Mouse (Mus musculus) MEL (cell line): ENCODE measurements around the gene Il17re. TPM values are rescaled to one million over a fixed set of nuclear protein-coding genes. Genes with fewer than 3 reads are reported as not detected.

Experiments used
- DNase-seq: peaks from one replicate; pipeline ENCODE4 v3.0.0; 2011; ENCODE audit warnings: low read depth, low spot score
- H3K27ac ChIP-seq: 2 replicates; pipeline ENCODE4 v1.5.1; 2012; ENCODE audit warnings: low read depth, mild to moderate bottlenecking, control low read depth, low read length, moderate library complexity; ENCODE audit not compliant: control insufficient read depth
- H3K27me3 ChIP-seq, 2 experiments: fragments of 150-350 bp in 1 of 2; sonication (generic) in 1 of 2; 2 replicates each; pipeline ENCODE4 v1.6.1; 2012; ENCODE audit warnings: low read length in 2 of 2, mild to moderate bottlenecking in 2 of 2, improper control_type of control experiment in 1 of 2, moderate library complexity in 1 of 2; ENCODE audit not compliant: insufficient read depth in 2 of 2, control insufficient read depth in 1 of 2
- H3K36me3 ChIP-seq, 2 experiments: 2 replicates each; pipeline ENCODE4 v1.6.1; 2012 to 2014; ENCODE audit warnings: low read length in 2 of 2, improper control_type of control experiment in 1 of 2, inconsistent platforms in 1 of 2, mild to moderate bottlenecking in 1 of 2; ENCODE audit not compliant: insufficient read depth in 2 of 2, control insufficient read depth in 1 of 2
- H3K4me1 ChIP-seq, 2 experiments: fragments of 150-350 bp in 1 of 2; sonication (generic) in 1 of 2; 2 replicates each; pipeline ENCODE4 v1.6.1; 2012; ENCODE audit warnings: low read length in 2 of 2, improper control_type of control experiment in 1 of 2, mild to moderate bottlenecking in 1 of 2; ENCODE audit not compliant: insufficient read depth in 2 of 2, control insufficient read depth in 1 of 2
- H3K4me3 ChIP-seq, 2 experiments: fragments of 150-350 bp in 1 of 2; sonication (generic) in 1 of 2; 2 replicates each; pipeline ENCODE4 v1.5.1; 2012; ENCODE audit warnings: low read depth in 2 of 2, low read length in 2 of 2, mild to moderate bottlenecking in 2 of 2, moderate library complexity in 2 of 2, control low read depth in 1 of 2, improper control_type of control experiment in 1 of 2; ENCODE audit not compliant: control insufficient read depth in 1 of 2, insufficient read depth in 1 of 2
- H3K79me2 ChIP-seq: 2 replicates; pipeline ENCODE4 v1.6.1; 2012; ENCODE audit warnings: mild to moderate bottlenecking, low read length, moderate library complexity; ENCODE audit not compliant: control insufficient read depth, poor library complexity, insufficient read depth
- H3K9ac ChIP-seq: 2 replicates; pipeline ENCODE4 v1.6.1; 2012; ENCODE audit warnings: low read depth, mild to moderate bottlenecking, control low read depth, low read length, moderate library complexity; ENCODE audit not compliant: control insufficient read depth, poor library complexity, severe bottlenecking
- H3K9me3 ChIP-seq: fragments of 150-350 bp; sonication (generic); replicated peaks from 2 replicates; pipeline ENCODE4 v1.6.1; 2012; ENCODE audit warnings: mild to moderate bottlenecking, low read length, improper control_type of control experiment, moderate library complexity; ENCODE audit not compliant: insufficient read depth
- BHLHE40 ChIP-seq: IDR thresholded peaks from 2 replicates; pipeline ENCODE4 v1.6.1; 2012; ENCODE audit warnings: low read depth, mild to moderate bottlenecking, inconsistent platforms, low read length, improper control_type of control experiment, borderline replicate concordance
- E2F4 ChIP-seq: IDR thresholded peaks from 2 replicates; pipeline ENCODE4 v1.6.1; 2011; ENCODE audit warnings: low read depth, low read length, improper control_type of control experiment, borderline replicate concordance
- ELF1 ChIP-seq: IDR thresholded peaks from 2 replicates; pipeline ENCODE4 v1.6.1; 2014; ENCODE audit warnings: low read depth, mild to moderate bottlenecking, inconsistent platforms, low read length, improper control_type of control experiment, moderate library complexity
- ETS1 ChIP-seq: IDR thresholded peaks from 2 replicates; pipeline ENCODE4 v1.6.1; 2012; ENCODE audit warnings: low read depth, mild to moderate bottlenecking, inconsistent platforms, low read length, improper control_type of control experiment, moderate library complexity
- GATA1 ChIP-seq: IDR thresholded peaks from 2 replicates; pipeline ENCODE4 v1.6.1; 2011; ENCODE audit warnings: low read depth, low read length, improper control_type of control experiment
- HCFC1 ChIP-seq: IDR thresholded peaks from 2 replicates; pipeline ENCODE4 v1.6.1; 2012; ENCODE audit warnings: low read depth, mild to moderate bottlenecking, inconsistent platforms, low read length, improper control_type of control experiment, moderate library complexity
- JUND ChIP-seq: IDR thresholded peaks from 2 replicates; pipeline ENCODE4 v1.6.1; 2011; ENCODE audit warnings: low read depth, mild to moderate bottlenecking, improper control_type of control experiment, low read length
- KAT2A ChIP-seq: conservative IDR thresholded peaks from 2 replicates; pipeline ENCODE4 v1.6.1; 2012; ENCODE audit warnings: low read depth, low read length, improper control_type of control experiment, inconsistent platforms
- MAFK ChIP-seq: IDR thresholded peaks from 2 replicates; pipeline ENCODE4 v1.6.1; 2011; ENCODE audit warnings: low read depth, mild to moderate bottlenecking, low read length, improper control_type of control experiment, borderline replicate concordance
- MAX ChIP-seq: IDR thresholded peaks from 2 replicates; pipeline ENCODE4 v1.6.1; 2011; ENCODE audit warnings: low read length, improper control_type of control experiment
- MEF2A ChIP-seq: IDR thresholded peaks from 2 replicates; pipeline ENCODE4 v1.6.1; 2014; ENCODE audit warnings: low read depth, mild to moderate bottlenecking, inconsistent platforms, low read length, improper control_type of control experiment; ENCODE audit not compliant: poor library complexity, insufficient replicate concordance, severe bottlenecking; ENCODE audit errors: extremely low read depth
- MXI1 ChIP-seq: IDR thresholded peaks from 2 replicates; pipeline ENCODE4 v1.6.1; 2011; ENCODE audit warnings: mild to moderate bottlenecking, low read depth, low read length, improper control_type of control experiment
- MYC ChIP-seq: IDR thresholded peaks from 2 replicates; pipeline ENCODE4 v1.6.1; 2011; ENCODE audit warnings: low read depth, mild to moderate bottlenecking, low read length, improper control_type of control experiment, moderate library complexity
- NELFE ChIP-seq: IDR thresholded peaks from 2 replicates; pipeline ENCODE4 v1.6.1; 2011; ENCODE audit warnings: low read depth, low read length, improper control_type of control experiment
- NRF1 ChIP-seq: IDR thresholded peaks from 2 replicates; pipeline ENCODE4 v1.6.1; 2014; ENCODE audit warnings: low read depth, mild to moderate bottlenecking, inconsistent platforms, low read length, improper control_type of control experiment, moderate library complexity; ENCODE audit not compliant: poor library complexity, insufficient read depth, severe bottlenecking
- POLR2A ChIP-seq, 2 experiments: IDR thresholded peaks; 2 replicates each; pipeline ENCODE4 v1.6.1; 2011 to 2012; ENCODE audit warnings: low read length in 2 of 2, mild to moderate bottlenecking in 2 of 2, control low read depth in 1 of 2, improper control_type of control experiment in 1 of 2, low read depth in 1 of 2, moderate library complexity in 1 of 2; ENCODE audit not compliant: control insufficient read depth in 1 of 2, insufficient read depth in 1 of 2, poor library complexity in 1 of 2
- POLR2AphosphoS2 ChIP-seq: IDR thresholded peaks from 2 replicates; pipeline ENCODE4 v1.6.1; 2011; ENCODE audit warnings: low read length, improper control_type of control experiment
- POLR2AphosphoS5 ChIP-seq: IDR thresholded peaks from 2 replicates; pipeline ENCODE4 v1.6.1; 2012; ENCODE audit warnings: low read depth, borderline replicate concordance, mild to moderate bottlenecking, inconsistent platforms, low read length, moderate library complexity, mixed read lengths
- RCOR1 ChIP-seq: IDR thresholded peaks from 2 replicates; pipeline ENCODE4 v1.6.1; 2012; ENCODE audit warnings: low read depth, mild to moderate bottlenecking, inconsistent platforms, low read length, improper control_type of control experiment
- SMC3 ChIP-seq: IDR thresholded peaks from 2 replicates; pipeline ENCODE4 v1.6.1; 2011; ENCODE audit warnings: low read depth, low read length, improper control_type of control experiment
- TAL1 ChIP-seq: IDR thresholded peaks from 2 replicates; pipeline ENCODE4 v1.6.1; 2012; ENCODE audit warnings: mild to moderate bottlenecking, inconsistent platforms, low read length, moderate library complexity, mixed read lengths
- TBP ChIP-seq: IDR thresholded peaks from 2 replicates; pipeline ENCODE4 v1.8.0; 2011; ENCODE audit warnings: low read depth, low read length, improper control_type of control experiment
- TCF12 ChIP-seq: IDR thresholded peaks from 2 replicates; pipeline ENCODE4 v1.6.1; 2014; ENCODE audit warnings: low read depth, mild to moderate bottlenecking, inconsistent platforms, low read length, improper control_type of control experiment, moderate library complexity
- UBTF ChIP-seq: IDR thresholded peaks from 2 replicates; pipeline ENCODE4 v1.6.1; 2012; ENCODE audit warnings: low read depth, mild to moderate bottlenecking, inconsistent platforms, low read length, improper control_type of control experiment, moderate library complexity, borderline replicate concordance; ENCODE audit not compliant: insufficient read depth
- USF1 ChIP-seq: IDR thresholded peaks from 2 replicates; pipeline ENCODE4 v1.6.1; 2014; ENCODE audit warnings: low read depth, mild to moderate bottlenecking, inconsistent platforms, low read length, improper control_type of control experiment, moderate library complexity
- USF2 ChIP-seq, 2 experiments: IDR thresholded peaks; 2 replicates each; pipeline ENCODE4 v1.6.1; 2011 to 2012; ENCODE audit warnings: improper control_type of control experiment in 2 of 2, low read length in 2 of 2, borderline replicate concordance in 1 of 2, inconsistent platforms in 1 of 2, low read depth in 1 of 2, mild to moderate bottlenecking in 1 of 2; ENCODE audit not compliant: insufficient read depth in 1 of 2
- ZC3H11A ChIP-seq: IDR thresholded peaks from 2 replicates; pipeline ENCODE4 v1.6.1; 2012; ENCODE audit warnings: low read depth, mild to moderate bottlenecking, inconsistent platforms, low read length, improper control_type of control experiment
- ZKSCAN1 ChIP-seq: IDR thresholded peaks from 2 replicates; pipeline ENCODE4 v1.6.1; 2012; ENCODE audit warnings: low read depth, mild to moderate bottlenecking, inconsistent platforms, low read length, improper control_type of control experiment, moderate library complexity
- ZMIZ1 ChIP-seq: IDR thresholded peaks from 2 replicates; pipeline ENCODE4 v1.6.1; 2012; ENCODE audit warnings: low read depth, mild to moderate bottlenecking, inconsistent platforms, low read length, improper control_type of control experiment, moderate library complexity
- ZNF384 ChIP-seq: IDR thresholded peaks from 2 replicates; pipeline ENCODE4 v1.6.1; 2012; ENCODE audit warnings: low read depth, mild to moderate bottlenecking, inconsistent platforms, low read length, improper control_type of control experiment
- polyA plus RNA-seq, 2 experiments: library from polyadenylated mRNA; stranded (reverse) in 1 of 2; unstranded in 1 of 2; fragments of >175 nt in 1 of 2; fragments of >200 nt in 1 of 2; gene quantifications; 2 replicates each; pipeline versions ENCODE4 v1.2.1 to v1.2.4; 2012; ENCODE audit warnings: low replicate concordance in 2 of 2, low read depth in 1 of 2; ENCODE audit not compliant: insufficient read length in 2 of 2, insufficient read depth in 1 of 2, missing spikeins in 1 of 2
- total RNA-seq: library from RNA; depleted of rRNA; stranded (reverse); fragments of 300-350 nt; gene quantifications from 2 replicates; pipeline ENCODE4 v1.2.3, GENCODE M21; 2012

The Il17re gene
- total and polyA plus RNA-seq, 3 experiments: not detected

DNA sequence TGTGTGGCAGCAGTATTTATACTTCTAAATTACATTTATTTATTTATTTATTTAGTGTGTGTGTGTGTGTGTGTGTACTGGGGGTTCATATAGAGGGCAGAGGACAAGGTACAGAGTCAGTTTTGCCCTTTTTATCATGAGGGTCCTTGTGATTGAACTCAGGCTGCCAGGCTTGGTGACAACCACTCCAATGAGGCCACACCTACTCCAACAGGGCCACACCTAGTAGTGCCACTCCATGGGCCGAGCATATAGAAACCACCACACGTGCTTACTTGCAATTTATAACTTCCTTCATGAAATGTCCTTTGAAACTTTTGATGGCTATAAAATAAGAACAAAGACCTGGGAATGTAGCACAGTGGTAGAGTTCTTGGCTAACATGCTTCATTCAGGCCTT is 15.0 kb downstream of the Il17re start:
- Histone ChIP-seq H3K4me3 (peak overlapping the region in 1 of 2 experiments; percentile 19; a peak in 1 of 4 replicates), H3K4me1 (peaks cover 4 to 14% of the 10 kb centered on the region in 2 experiments; a peak in 3 of 4 replicates), H3K27ac (no peak overlapping the region), H3K36me3 (no peaks in the 10 kb centered on the region; a peak in 1 of 4 replicates), H3K27me3 (peaks cover 0 to 3% of the 10 kb centered on the region in 2 experiments; a peak in 1 of 4 replicates), H3K9ac (no peak overlapping the region; the same call in 1 of the 2 replicates), H3K79me2 (no peaks in the 10 kb centered on the region), H3K9me3 (no peaks in the 10 kb centered on the region)
- DNase-seq: peak; percentile 44
- TF ChIP-seq BHLHE40: 0 out of 2 replicates have a peak, but pooled peaks have one; percentile 21
- TF ChIP-seq MYC: peak; percentile 37; the same call in 1 of the 2 replicates
- TF ChIP-seq NRF1: no peak
- no peak for TF ChIP-seq UBTF
- no peak for TF ChIP-seq ETS1

DNA sequence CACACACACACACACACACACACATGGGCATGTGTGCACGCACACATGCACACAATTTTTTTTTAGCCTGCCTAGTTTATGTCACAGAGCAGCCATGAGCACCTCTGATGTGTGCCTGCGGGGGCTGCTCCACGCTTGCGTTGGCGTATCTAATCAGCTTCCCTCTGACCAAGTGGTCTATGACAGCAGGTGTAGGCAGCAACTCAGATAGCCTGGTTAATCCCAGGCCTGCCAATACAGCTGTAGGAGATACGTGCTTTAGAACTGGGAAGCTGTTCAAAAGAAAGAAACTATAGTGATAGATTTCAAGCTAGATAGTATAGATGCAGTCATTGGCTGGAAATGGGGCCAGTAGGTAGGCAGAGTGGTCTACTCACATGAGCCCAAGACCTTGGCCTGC is 15.4 kb downstream of the Il17re start:
- no peak overlapping the region for H3K27ac ChIP-seq
- no peaks in the 10 kb centered on the region for H3K9me3 ChIP-seq
- H3K27me3 ChIP-seq: peaks cover 2 to 3% of the 10 kb centered on the region in 2 experiments; a peak in 1 of 4 replicates
- H3K9ac ChIP-seq: no peak overlapping the region
- H3K4me3 ChIP-seq: no peak overlapping the region
- H3K36me3 ChIP-seq: no peaks in the 10 kb centered on the region; a peak in 1 of 4 replicates
- no peaks in the 10 kb centered on the region for H3K79me2 ChIP-seq
- peaks cover 4 to 11% of the 10 kb centered on the region in 2 experiments; a peak in 3 of 4 replicates for H3K4me1 ChIP-seq
- peak; percentile 66 for DNase-seq
- TF ChIP-seq ELF1: no peak
- no peak for TF ChIP-seq ZKSCAN1
- peak; percentile 80 for TF ChIP-seq ETS1
- no peak for TF ChIP-seq POLR2AphosphoS5
- TF ChIP-seq BHLHE40: no peak
- TF ChIP-seq HCFC1: no peak
- no peak for TF ChIP-seq POLR2AphosphoS2
- no peak; the same call in 1 of the 2 replicates for TF ChIP-seq MXI1
- TF ChIP-seq E2F4: no peak
- TF ChIP-seq TBP: no peak
- no peak for TF ChIP-seq ZNF384
- TF ChIP-seq MAFK: no peak; the same call in 1 of the 2 replicates
- no peak for TF ChIP-seq ZC3H11A
- no peak for TF ChIP-seq ZMIZ1
- TF ChIP-seq SMC3: no peak
- TF ChIP-seq MAX: no peak; the same call in 1 of the 2 replicates
- no peak for TF ChIP-seq POLR2A (IDR thresholded peaks at IDR 0.05; ENCODE audit: control insufficient read depth in 1 of 2, insufficient read depth in 1 of 2, low read depth in 1 of 2, low read length in 2 of 2, poor library complexity in 1 of 2)
- no peak for TF ChIP-seq UBTF
- TF ChIP-seq GATA1: peak; percentile 74
- TF ChIP-seq KAT2A: no peak
- TF ChIP-seq MEF2A: 0 out of 2 replicates have a peak, but pooled peaks have one; percentile 16
- TF ChIP-seq RCOR1: no peak; the same call in 1 of the 2 replicates
- TF ChIP-seq USF1: no peak
- no peak for TF ChIP-seq JUND
- TF ChIP-seq TAL1: no peak; the same call in 1 of the 2 replicates
- peak; percentile 74; the same call in 1 of the 2 replicates for TF ChIP-seq TCF12
- TF ChIP-seq NELFE: no peak
- TF ChIP-seq USF2 (IDR thresholded peaks at IDR 0.05; ENCODE audit: borderline replicate concordance in 1 of 2, insufficient read depth in 1 of 2, low read depth in 1 of 2, low read length in 2 of 2): no peak
